Mouse (Mus musculus): ENCODE measurements at regions not wholly inside any gene's neighbourhood (a gene's known extent, or its start where the extent isn't known, plus 50 kb on each side); places are given as distances from the start of the nearest gene placed in this dataset.

DNA sequence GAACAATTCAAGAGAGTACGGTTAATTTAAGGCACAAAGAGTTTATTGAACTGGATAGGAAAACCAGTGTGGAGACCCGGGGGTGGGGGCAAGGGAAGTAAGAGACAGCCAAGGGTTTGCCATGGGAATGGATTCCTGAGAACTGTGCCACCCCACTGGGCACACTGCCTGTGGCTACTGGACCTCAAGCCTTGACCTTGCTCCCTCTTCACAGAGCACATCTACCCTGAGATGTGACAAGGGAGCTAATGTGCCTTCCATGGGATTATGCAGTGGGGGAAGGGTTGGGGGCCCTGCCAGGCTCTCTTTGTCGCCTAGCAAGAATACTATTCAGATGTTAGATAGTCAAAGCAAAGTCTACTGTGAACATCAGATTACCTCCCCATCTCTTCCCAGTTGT is 294.2 kb upstream of the Stt3b start:
- no peak overlapping the region for H3K4me3 ChIP-seq
- no peak for TF ChIP-seq SRF (IDR thresholded peaks at IDR 0.05; ENCODE audit: control insufficient read depth, insufficient read length, low read depth)
- H3K36me3 ChIP-seq (ENCODE audit: control insufficient read depth, insufficient read depth), result no peaks in the 10 kb centered on the region
- no peaks in the 10 kb centered on the region for H3K79me2 ChIP-seq (ENCODE audit: control insufficient read depth, insufficient read depth)
- no peak overlapping the region for H3K4me2 ChIP-seq (ENCODE audit: low read depth)
- no peaks in the 10 kb centered on the region for H3K27me3 ChIP-seq (ENCODE audit: control insufficient read depth, insufficient read depth, insufficient read length)
- H3ac ChIP-seq (ENCODE audit: control insufficient read depth, insufficient read length), result no peak overlapping the region

DNA sequence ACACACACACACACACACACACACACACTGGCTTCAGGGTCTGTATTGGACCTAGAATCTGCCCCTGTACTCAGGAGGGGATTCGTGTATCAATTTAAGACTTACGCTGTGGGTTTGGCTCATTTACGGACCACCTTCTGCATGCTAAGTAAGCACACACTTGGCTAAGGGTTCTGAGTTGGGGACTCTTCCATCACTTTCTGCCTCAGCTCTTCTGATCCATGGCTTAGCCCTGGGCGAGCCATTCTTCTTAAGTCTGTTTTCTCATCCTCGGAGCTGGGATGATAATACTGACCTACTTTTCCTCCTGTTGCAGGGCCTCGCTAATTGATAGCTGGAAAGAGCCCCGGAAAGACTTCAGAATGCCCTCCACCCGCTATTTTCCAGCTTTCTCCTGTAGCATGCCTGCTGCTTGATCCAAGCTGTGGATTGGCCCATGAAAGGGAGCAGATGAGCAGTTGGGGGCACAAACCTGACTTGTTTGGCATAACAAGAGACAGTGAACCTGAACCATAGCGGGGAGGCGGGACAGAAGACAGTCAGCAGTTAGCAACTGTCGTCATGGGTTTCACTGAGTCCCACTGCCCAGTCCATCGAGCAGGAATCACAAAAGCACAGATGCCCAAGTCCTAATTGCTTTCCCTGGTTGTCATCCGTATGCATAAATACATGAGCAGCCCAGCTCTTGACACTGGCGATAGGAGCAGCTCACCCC is 294.9 kb upstream of the Stt3b start:
- no peaks in the 10 kb centered on the region for H3K36me3 ChIP-seq (ENCODE audit: control insufficient read depth, insufficient read depth)
- H3ac ChIP-seq (ENCODE audit: control insufficient read depth, insufficient read length), result no peak overlapping the region
- no peak overlapping the region for H3K4me3 ChIP-seq
- TF ChIP-seq POLR2A (IDR thresholded peaks at IDR 0.05; ENCODE audit: insufficient read length, low read depth), result no peak
- no peak for TF ChIP-seq MYOD1 (IDR thresholded peaks at IDR 0.05; ENCODE audit: control insufficient read depth in 1 of 3, insufficient read length in 2 of 3, low read depth in 2 of 3)
- no peak for TF ChIP-seq SRF (IDR thresholded peaks at IDR 0.05; ENCODE audit: control insufficient read depth, insufficient read length, low read depth)
- TF ChIP-seq TCF12 (IDR thresholded peaks at IDR 0.05; ENCODE audit: insufficient read depth, poor library complexity, severe bottlenecking), result no peak
- TF ChIP-seq MAX (IDR thresholded peaks at IDR 0.05; ENCODE audit: low read depth), result no peak
- TF ChIP-seq POLR2AphosphoS2 (IDR thresholded peaks at IDR 0.05; ENCODE audit: insufficient read length, low read depth), result no peak
- TF ChIP-seq TCF3 (IDR thresholded peaks at IDR 0.05; ENCODE audit: insufficient read length, low read depth), result no peak
- TF ChIP-seq MYOG (IDR thresholded peaks at IDR 0.05; ENCODE audit: control insufficient read depth in 1 of 3, insufficient read depth in 1 of 3, insufficient read length in 2 of 3, low read depth in 2 of 3), result no peak
- TF ChIP-seq USF1 (IDR thresholded peaks at IDR 0.05; ENCODE audit: low read depth), result no peak
- TF ChIP-seq E2F4 (IDR thresholded peaks at IDR 0.05; ENCODE audit: insufficient read depth), result no peak
- no peak for TF ChIP-seq REST (IDR thresholded peaks at IDR 0.05; ENCODE audit: insufficient read depth, insufficient read length)
- TF ChIP-seq CEBPB (IDR thresholded peaks at IDR 0.05; ENCODE audit: insufficient read depth, poor library complexity, severe bottlenecking), result no peak
- no peaks in the 10 kb centered on the region for H3K79me2 ChIP-seq (ENCODE audit: control insufficient read depth, insufficient read depth)
- no peaks in the 10 kb centered on the region for H3K27me3 ChIP-seq (ENCODE audit: control insufficient read depth, insufficient read depth, insufficient read length)
- H3K4me2 ChIP-seq (ENCODE audit: low read depth), result no peak overlapping the region

DNA sequence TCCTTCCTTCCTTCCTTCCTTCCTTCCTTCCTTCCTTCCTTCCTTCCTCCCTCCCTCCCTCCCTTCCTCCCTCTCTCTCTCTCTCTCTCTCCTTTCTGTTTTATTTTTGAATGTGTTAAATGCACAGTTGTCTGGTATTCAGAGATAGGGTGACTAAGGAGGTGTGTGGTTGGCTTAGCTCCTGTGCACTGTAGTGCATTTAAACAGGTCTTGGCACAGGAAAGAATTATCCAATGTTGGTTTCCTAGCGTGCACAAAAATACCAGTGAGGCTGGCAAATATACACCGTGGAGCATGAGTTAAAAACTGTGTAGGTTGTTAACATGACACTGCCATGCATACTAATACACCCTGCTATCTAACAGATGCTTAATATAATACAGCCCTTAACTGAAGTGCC is 297.7 kb upstream of the Stt3b start:
- Histone ChIP-seq H3K27me3 (ENCODE audit: control insufficient read depth, insufficient read depth, insufficient read length) (no peaks in the 10 kb centered on the region), H3K79me2 (ENCODE audit: control insufficient read depth, insufficient read depth) (no peaks in the 10 kb centered on the region), H3K4me2 (ENCODE audit: low read depth) (no peak overlapping the region), H3K4me3 (no peak overlapping the region), H3K36me3 (ENCODE audit: control insufficient read depth, insufficient read depth) (no peaks in the 10 kb centered on the region), H3ac (ENCODE audit: control insufficient read depth, insufficient read length) (no peak overlapping the region)
- TF ChIP-seq MYOD1 (IDR thresholded peaks at IDR 0.05; ENCODE audit: control insufficient read depth in 1 of 3, insufficient read length in 2 of 3, low read depth in 2 of 3) (no peak), REST (IDR thresholded peaks at IDR 0.05; ENCODE audit: insufficient read depth, insufficient read length) (no peak), MAX (IDR thresholded peaks at IDR 0.05; ENCODE audit: low read depth) (no peak), CEBPB (IDR thresholded peaks at IDR 0.05; ENCODE audit: insufficient read depth, poor library complexity, severe bottlenecking) (no peak), USF1 (IDR thresholded peaks at IDR 0.05; ENCODE audit: low read depth) (no peak), SRF (IDR thresholded peaks at IDR 0.05; ENCODE audit: control insufficient read depth, insufficient read length, low read depth) (no peak), TCF12 (IDR thresholded peaks at IDR 0.05; ENCODE audit: insufficient read depth, poor library complexity, severe bottlenecking) (no peak), TCF3 (IDR thresholded peaks at IDR 0.05; ENCODE audit: insufficient read length, low read depth) (no peak), E2F4 (IDR thresholded peaks at IDR 0.05; ENCODE audit: insufficient read depth) (no peak), POLR2A (IDR thresholded peaks at IDR 0.05; ENCODE audit: insufficient read length, low read depth) (no peak)

DNA sequence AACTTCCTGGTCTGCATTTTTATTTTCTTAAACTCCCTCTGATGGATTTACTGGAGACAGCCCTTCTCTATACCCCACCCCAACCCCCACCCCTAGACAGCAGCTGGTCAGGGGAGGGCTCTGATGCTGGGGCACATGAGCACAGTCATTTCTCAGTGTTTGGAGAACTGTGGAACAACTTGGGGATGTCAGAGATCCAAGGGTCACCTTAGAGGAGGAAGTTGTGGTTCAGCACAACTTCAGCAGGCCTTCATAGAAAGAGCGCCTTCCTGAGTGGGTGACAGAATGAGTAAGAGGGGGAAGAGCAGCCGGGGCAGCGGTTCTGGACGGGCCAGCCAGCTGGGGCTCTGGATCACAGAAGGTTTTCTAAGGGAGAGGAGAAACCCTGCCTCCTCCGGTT is 298.2 kb upstream of the Stt3b start:
- H3K27me3 ChIP-seq (ENCODE audit: control insufficient read depth, insufficient read depth, insufficient read length), result no peaks in the 10 kb centered on the region
- H3K4me3 ChIP-seq, result no peak overlapping the region
- no peaks in the 10 kb centered on the region for H3K79me2 ChIP-seq (ENCODE audit: control insufficient read depth, insufficient read depth)
- no peak overlapping the region for H3ac ChIP-seq (ENCODE audit: control insufficient read depth, insufficient read length)
- TF ChIP-seq POLR2A (IDR thresholded peaks at IDR 0.05; ENCODE audit: insufficient read length, low read depth), result no peak
- no peak for TF ChIP-seq MYOG (IDR thresholded peaks at IDR 0.05; ENCODE audit: control insufficient read depth in 1 of 3, insufficient read depth in 1 of 3, insufficient read length in 2 of 3, low read depth in 2 of 3)
- no peak for TF ChIP-seq POLR2AphosphoS2 (IDR thresholded peaks at IDR 0.05; ENCODE audit: insufficient read length, low read depth)
- TF ChIP-seq MYOD1 (IDR thresholded peaks at IDR 0.05; ENCODE audit: control insufficient read depth in 1 of 3, insufficient read length in 2 of 3, low read depth in 2 of 3), result no peak
- TF ChIP-seq USF1 (IDR thresholded peaks at IDR 0.05; ENCODE audit: low read depth), result no peak
- no peak for TF ChIP-seq CEBPB (IDR thresholded peaks at IDR 0.05; ENCODE audit: insufficient read depth, poor library complexity, severe bottlenecking)
- no peak for TF ChIP-seq MAX (IDR thresholded peaks at IDR 0.05; ENCODE audit: low read depth)
- H3K36me3 ChIP-seq (ENCODE audit: control insufficient read depth, insufficient read depth), result no peaks in the 10 kb centered on the region
- H3K4me2 ChIP-seq (ENCODE audit: low read depth), result no peak overlapping the region

DNA sequence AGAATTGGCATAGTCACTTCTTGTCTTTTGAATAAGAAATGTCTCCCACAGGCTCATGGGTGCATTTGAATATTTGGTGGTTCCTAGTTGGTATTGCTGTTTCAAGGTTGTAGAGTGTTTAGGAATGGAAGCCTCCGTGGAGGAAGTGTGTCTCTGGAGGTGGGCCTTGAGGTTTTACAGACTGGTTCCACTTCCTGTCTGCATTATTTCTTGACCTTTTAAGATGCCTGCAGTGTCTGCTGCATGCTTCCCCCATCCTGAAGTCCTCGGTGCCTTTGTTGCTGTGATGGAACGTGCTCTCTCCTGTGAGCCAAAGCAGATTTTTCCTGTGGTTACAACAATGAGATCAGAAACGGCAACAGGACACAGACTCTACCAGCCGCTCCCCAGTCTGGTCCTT is 299.4 kb upstream of the Gadl1 start:
- H3K4me3 ChIP-seq, result no peak overlapping the region
- no peak overlapping the region for H3K4me2 ChIP-seq (ENCODE audit: low read depth)
- H3K27me3 ChIP-seq (ENCODE audit: control insufficient read depth, insufficient read depth, insufficient read length), result no peaks in the 10 kb centered on the region
- TF ChIP-seq MYOD1 (IDR thresholded peaks at IDR 0.05; ENCODE audit: control insufficient read depth in 1 of 3, insufficient read length in 2 of 3, low read depth in 2 of 3) (no peak), SRF (IDR thresholded peaks at IDR 0.05; ENCODE audit: control insufficient read depth, insufficient read length, low read depth) (no peak), REST (IDR thresholded peaks at IDR 0.05; ENCODE audit: insufficient read depth, insufficient read length) (no peak), POLR2A (IDR thresholded peaks at IDR 0.05; ENCODE audit: insufficient read length, low read depth) (no peak)
- H3K79me2 ChIP-seq (ENCODE audit: control insufficient read depth, insufficient read depth), result no peaks in the 10 kb centered on the region
- H3K36me3 ChIP-seq (ENCODE audit: control insufficient read depth, insufficient read depth), result no peaks in the 10 kb centered on the region
- H3ac ChIP-seq (ENCODE audit: control insufficient read depth, insufficient read length), result no peak overlapping the region

Measured in myocyte (in vitro differentiated cells).